Mouse (Mus musculus) lung, postnatal 4 days (tissue): Measurements from ENCODE around the gene Fbxw4.
"Not testable (repeated sequence)": the region's sequence is repeated elsewhere in the genome, so short reads cannot be mapped to it uniquely, and the experiment has no call there.

Source experiments
- DNase-seq, 2 experiments: peaks; one replicate each; pipeline ENCODE4 v3.0.0; 2021

Fbxw4 gene

GRCm38 (mm10) chr19:45574941-45575631 is 85.0 kb downstream of the Fbxw4 start:
- DNase-seq: peak; percentile 66 to 74

GRCm38 (mm10) chr19:45574339-45574898 is 85.7 kb downstream of the Fbxw4 start:
- DNase-seq: no peak

- peak; percentile 80 to 85 for DNase-seq
Observed at GRCm38 (mm10) chr19:45573861-45574267, 86.2 kb downstream of the Fbxw4 start.

- no peak for DNase-seq
Observed at GRCm38 (mm10) chr19:45573033-45573432, 87.1 kb downstream of the Fbxw4 start.

GRCm38 (mm10) chr19:45567367-45567766 is 92.7 kb downstream of the Fbxw4 start:
- DNase-seq: no peak

- DNase-seq: no peak
Observed at GRCm38 (mm10) chr19:45565925-45566715, 94.0 kb downstream of the Fbxw4 start.

- DNase-seq: peak; percentile 87 to 88
Observed at GRCm38 (mm10) chr19:45560153-45560890, 99.8 kb downstream of the Fbxw4 start, which contains the start of the genes Poll and Gm17018. Gene Poll (minus strand): TSS chr19:45560531. Gene Gm17018 (plus strand): TSS chr19:45560615.

- peak in 1 of 2 experiments; percentile 74 for DNase-seq
Observed at GRCm38 (mm10) chr19:45554136-45554535, 106.0 kb downstream of the Fbxw4 start.

GRCm38 (mm10) chr19:45552187-45552586 is 107.9 kb downstream of the Fbxw4 start:
- DNase-seq: peak in 1 of 2 experiments; percentile 63

- peak in 1 of 2 experiments; percentile 44 for DNase-seq
Observed at GRCm38 (mm10) chr19:45549948-45550347, 110.2 kb downstream of the Fbxw4 start.

GRCm38 (mm10) chr19:45549128-45549915 is 110.8 kb downstream of the Fbxw4 start:
- DNase-seq: no peak

- DNase-seq: not testable (repeated sequence)
Observed at GRCm38 (mm10) chr19:45548196-45548595, 111.9 kb downstream of the Fbxw4 start.

GRCm38 (mm10) chr19:45544925-45545321 is 115.2 kb downstream of the Fbxw4 start:
- peak; percentile 86 to 88 for DNase-seq

GRCm38 (mm10) chr19:45544152-45544924 is 115.8 kb downstream of the Fbxw4 start:
- DNase-seq: peak in 1 of 2 experiments; percentile 21

- no peak for DNase-seq
Observed at GRCm38 (mm10) chr19:45542061-45542460, 118.1 kb downstream of the Fbxw4 start.

GRCm38 (mm10) chr19:45541409-45542041 is 118.6 kb downstream of the Fbxw4 start:
- DNase-seq: peak; percentile 43 to 64

- no peak for DNase-seq
Observed at GRCm38 (mm10) chr19:45540657-45541408, 119.3 kb downstream of the Fbxw4 start.

GRCm38 (mm10) chr19:45537505-45537904 is 122.6 kb downstream of the Fbxw4 start:
- DNase-seq: peak in 1 of 2 experiments; percentile 67

- DNase-seq: no peak
Observed at GRCm38 (mm10) chr19:45535929-45536328, 124.2 kb downstream of the Fbxw4 start.

GRCm38 (mm10) chr19:45535214-45535735 is 124.8 kb downstream of the Fbxw4 start:
- DNase-seq: no peak
